Mouse (Mus musculus): ENCODE data around the gene Hmgxb4. TPM values are rescaled to one million over a fixed set of nuclear protein-coding genes. Genes with fewer than 3 reads are reported as not detected.

The Hmgxb4 gene
- polyA plus RNA-seq, 1 experiment = 3.9 TPM

DNA sequence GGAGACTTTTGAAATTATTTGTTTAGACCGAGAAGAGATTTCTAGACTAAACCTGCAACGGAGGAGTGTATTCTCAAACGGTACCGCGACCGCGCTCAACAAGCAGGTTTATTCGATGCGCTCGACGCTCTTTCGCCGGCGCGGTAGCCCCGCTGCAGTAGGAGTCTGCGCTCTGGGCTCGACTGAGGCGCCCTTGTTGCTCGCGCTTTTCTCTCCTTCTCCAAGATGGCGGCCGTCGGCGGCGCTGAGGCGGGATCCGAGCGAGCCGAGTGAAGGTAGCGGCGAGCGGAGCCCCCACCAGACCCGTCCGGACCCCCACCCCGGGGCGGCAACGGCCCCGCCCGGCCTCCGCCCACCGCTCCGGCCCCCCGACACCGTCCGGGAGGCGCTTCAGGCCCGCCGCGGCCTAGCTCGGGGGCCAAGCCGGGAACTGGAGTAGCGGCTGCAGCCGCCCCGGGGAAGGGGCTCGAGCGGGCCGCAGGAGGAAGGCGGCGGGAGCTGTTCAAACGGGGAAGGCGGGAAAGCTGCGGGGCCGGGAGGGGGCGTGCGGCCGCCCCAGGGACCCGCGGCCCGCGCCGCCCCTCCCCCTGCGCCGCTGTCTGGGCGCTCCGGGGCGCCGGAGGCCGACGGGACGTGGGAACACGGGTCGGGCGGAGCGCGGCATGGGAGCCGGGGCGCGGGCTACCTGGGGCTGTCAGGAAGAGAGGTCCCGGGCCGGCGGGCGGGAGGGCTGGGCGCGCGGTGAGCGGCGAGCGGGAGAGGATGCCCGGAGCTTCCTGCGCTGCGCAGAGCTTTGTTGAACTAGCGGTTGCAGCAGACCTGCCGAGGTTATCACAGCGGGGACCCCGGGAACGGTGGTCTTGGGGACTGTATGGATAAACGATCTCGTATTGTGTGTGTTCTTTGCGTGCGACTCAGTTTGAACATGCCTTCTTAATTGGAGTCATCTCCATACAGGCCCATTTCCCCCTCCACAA is 607 bp downstream of the Hmgxb4 start:
- WGBS = under 1% methylated on average over 106 of the region's 111 CpGs
- TF ChIP-seq CTCF (IDR thresholded peaks at IDR 0.05; ENCODE audit: extremely low read depth, insufficient read length, insufficient replicate concordance, low read depth, low read length) (no peak), POLR2A (IDR thresholded peaks at IDR 0.05; ENCODE audit: low read depth, low read length) (peak; percentile 49; the same call in 1 of the 2 replicates)
- Histone ChIP-seq H3K4me3 (ENCODE audit: low read depth, low read length) (peak overlapping the region; percentile 96), H3K27me3 (ENCODE audit: control insufficient read depth, insufficient read depth, low read length) (no peaks in the 10 kb centered on the region), H3K27ac (ENCODE audit: insufficient read depth, low read depth, low read length) (no peak overlapping the region), H3K4me1 (ENCODE audit: control insufficient read depth, insufficient read depth, insufficient read length, low read length) (peaks cover 4% of the 10 kb centered on the region; the same call in 1 of the 2 replicates), H3K36me3 (ENCODE audit: control insufficient read depth, insufficient read depth, low read length) (peaks cover 3% of the 10 kb centered on the region)

DNA sequence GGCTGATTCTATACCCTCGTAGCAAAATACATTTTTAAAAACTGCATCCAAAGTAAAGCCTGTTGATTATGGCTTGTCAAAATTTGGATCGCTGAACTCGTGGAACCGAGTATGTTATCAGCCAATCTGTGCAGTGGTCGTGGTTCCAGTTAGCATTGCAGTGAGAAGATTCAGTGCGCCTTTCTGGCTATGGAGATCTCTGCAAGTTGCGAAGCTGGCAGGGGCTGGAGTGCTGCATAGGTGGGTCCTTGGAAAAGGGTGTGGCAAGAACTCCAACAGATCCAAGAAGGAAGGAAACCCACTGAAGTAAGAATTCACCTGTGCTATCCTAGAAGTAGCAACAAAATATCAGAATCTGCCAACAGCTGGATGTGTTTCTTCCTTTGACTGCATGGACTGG is 1.4 kb downstream of the Hmgxb4 start:
- TF ChIP-seq CTCF (IDR thresholded peaks at IDR 0.05; ENCODE audit: extremely low read depth, insufficient read length, insufficient replicate concordance, low read depth, low read length) (no peak), POLR2A (IDR thresholded peaks at IDR 0.05; ENCODE audit: low read depth, low read length) (no peak)
- 7% methylated on average over 7 of the region's 7 CpGs for WGBS
- Histone ChIP-seq H3K36me3 (ENCODE audit: control insufficient read depth, insufficient read depth, low read length) (peaks cover 10% of the 10 kb centered on the region), H3K4me3 (ENCODE audit: low read depth, low read length) (peak overlapping the region; percentile 40), H3K27me3 (ENCODE audit: control insufficient read depth, insufficient read depth, low read length) (no peaks in the 10 kb centered on the region), H3K4me1 (ENCODE audit: control insufficient read depth, insufficient read depth, insufficient read length, low read length) (peaks cover 4% of the 10 kb centered on the region; the same call in 1 of the 2 replicates), H3K27ac (ENCODE audit: insufficient read depth, low read depth, low read length) (no peak overlapping the region)

DNA sequence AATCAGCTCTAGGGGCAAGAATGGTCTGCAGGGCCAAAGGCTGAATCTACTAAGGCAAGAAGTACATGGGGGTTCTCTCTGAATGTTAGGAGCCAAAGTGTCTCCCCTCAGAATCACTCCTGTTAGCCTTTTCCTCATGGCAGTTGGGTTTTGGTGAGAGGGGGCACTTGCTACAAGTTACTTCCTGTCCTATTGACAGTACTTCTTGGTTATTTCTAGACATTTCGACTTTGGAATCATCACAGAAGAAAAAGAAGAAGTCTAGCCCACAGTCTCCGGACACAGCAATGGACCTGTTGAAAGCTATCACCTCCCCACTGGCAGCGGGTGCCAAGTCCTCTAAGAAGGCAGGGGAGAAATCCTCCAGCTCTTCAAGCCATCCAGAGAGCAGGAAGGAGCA is 7.3 kb downstream of the Hmgxb4 start:
- Histone ChIP-seq H3K4me1 (ENCODE audit: control insufficient read depth, insufficient read depth, insufficient read length, low read length) (no peaks in the 10 kb centered on the region), H3K36me3 (ENCODE audit: control insufficient read depth, insufficient read depth, low read length) (peaks cover 30% of the 10 kb centered on the region), H3K27ac (ENCODE audit: insufficient read depth, low read depth, low read length) (no peak overlapping the region), H3K4me3 (ENCODE audit: low read depth, low read length) (no peak overlapping the region), H3K27me3 (ENCODE audit: control insufficient read depth, insufficient read depth, low read length) (no peaks in the 10 kb centered on the region)
- WGBS = 88% methylated on average over 3 of the region's 3 CpGs
- TF ChIP-seq POLR2A (IDR thresholded peaks at IDR 0.05; ENCODE audit: low read depth, low read length) = no peak
- TF ChIP-seq CTCF (IDR thresholded peaks at IDR 0.05; ENCODE audit: extremely low read depth, insufficient read length, insufficient replicate concordance, low read depth, low read length) = no peak

DNA sequence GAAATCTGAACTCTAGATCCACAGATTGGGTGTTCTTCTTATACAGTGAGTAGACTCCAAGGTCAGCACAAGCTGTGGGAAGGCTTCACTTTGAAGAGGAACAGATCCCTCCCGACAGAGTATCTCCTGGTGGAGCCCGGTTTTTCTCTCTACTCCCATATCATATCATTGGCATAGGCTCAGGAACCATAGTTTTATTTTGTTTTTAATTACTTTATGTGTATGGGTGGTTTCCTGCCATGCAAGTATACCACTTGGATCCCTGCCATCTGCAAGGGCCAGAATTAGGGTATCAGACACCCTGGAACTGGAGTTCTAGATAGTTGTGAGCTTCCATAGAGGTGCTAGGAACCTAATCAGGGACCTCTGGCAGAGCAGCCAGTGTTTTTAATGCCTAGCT is 15.7 kb downstream of the Hmgxb4 start:
- WGBS = 66% methylated on average over 2 of the region's 2 CpGs
- H3K36me3 ChIP-seq (ENCODE audit: control insufficient read depth, insufficient read depth, low read length) = peaks cover 6% of the 10 kb centered on the region; the same call in 1 of the 2 replicates
- TF ChIP-seq CTCF (IDR thresholded peaks at IDR 0.05; ENCODE audit: extremely low read depth, insufficient read length, insufficient replicate concordance, low read depth, low read length) (no peak), POLR2A (IDR thresholded peaks at IDR 0.05; ENCODE audit: low read depth, low read length) (no peak)

DNA sequence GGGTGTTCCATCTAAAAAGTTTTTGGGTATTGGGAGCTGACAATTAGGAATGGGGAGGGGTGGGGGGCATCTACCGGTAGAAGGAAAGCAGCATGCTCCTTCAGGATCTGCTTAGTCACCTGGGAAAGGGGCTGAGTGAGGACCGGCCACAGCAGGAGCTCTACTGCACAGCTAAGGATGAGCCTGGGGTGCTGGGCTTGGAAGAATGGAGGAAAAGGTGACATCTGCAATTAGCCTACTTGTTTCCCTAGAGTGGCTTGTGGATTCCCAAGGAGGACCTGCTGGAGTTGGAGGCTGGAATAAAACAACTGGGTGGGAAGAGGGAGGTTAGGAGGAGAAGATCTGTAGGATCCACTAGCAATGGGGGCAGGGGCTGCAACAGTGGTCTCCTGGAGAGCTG is 20.4 kb downstream of the Hmgxb4 start:
- H3K4me3 ChIP-seq (ENCODE audit: low read depth, low read length) = no peak overlapping the region
- H3K36me3 ChIP-seq (ENCODE audit: control insufficient read depth, insufficient read depth, low read length) = peaks cover 2% of the 10 kb centered on the region; the same call in 1 of the 2 replicates
- 67% methylated on average over 2 of the region's 2 CpGs for WGBS
- TF ChIP-seq CTCF (IDR thresholded peaks at IDR 0.05; ENCODE audit: extremely low read depth, insufficient read length, insufficient replicate concordance, low read depth, low read length) (no peak), POLR2A (IDR thresholded peaks at IDR 0.05; ENCODE audit: low read depth, low read length) (no peak)
- no peaks in the 10 kb centered on the region for H3K27me3 ChIP-seq (ENCODE audit: control insufficient read depth, insufficient read depth, low read length)
- no peaks in the 10 kb centered on the region for H3K4me1 ChIP-seq (ENCODE audit: control insufficient read depth, insufficient read depth, insufficient read length, low read length)
- no peak overlapping the region for H3K27ac ChIP-seq (ENCODE audit: insufficient read depth, low read depth, low read length)

More for the DNA sequence above, 15.7 kb downstream of the Hmgxb4 start:
- H3K4me3 ChIP-seq (ENCODE audit: low read depth, low read length) = no peak overlapping the region
- H3K27ac ChIP-seq (ENCODE audit: insufficient read depth, low read depth, low read length) = no peak overlapping the region
- no peaks in the 10 kb centered on the region for H3K4me1 ChIP-seq (ENCODE audit: control insufficient read depth, insufficient read depth, insufficient read length, low read length)
- H3K27me3 ChIP-seq (ENCODE audit: control insufficient read depth, insufficient read depth, low read length) = no peaks in the 10 kb centered on the region

DNA sequence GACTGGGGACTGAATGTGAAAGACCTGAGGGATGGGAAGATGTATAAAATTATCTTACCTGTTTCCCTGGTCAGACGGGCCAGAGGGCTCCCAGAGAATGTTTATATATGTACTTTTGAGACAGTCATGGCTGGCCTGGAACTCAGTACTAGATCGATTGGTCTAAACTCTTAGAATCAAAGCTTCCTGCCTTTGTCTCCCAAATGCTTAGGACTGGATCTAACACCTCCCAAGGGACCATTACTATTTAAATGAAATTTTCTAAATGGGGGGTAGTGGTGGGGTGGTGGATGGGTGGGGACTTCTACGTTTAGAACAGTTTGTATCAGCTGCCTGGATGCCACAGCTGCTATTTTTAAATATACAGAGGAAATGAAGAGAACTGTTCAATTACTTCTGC is 20.8 kb downstream of the Hmgxb4 start:
- H3K4me3 ChIP-seq (ENCODE audit: low read depth, low read length) = no peak overlapping the region
- no peaks in the 10 kb centered on the region for H3K4me1 ChIP-seq (ENCODE audit: control insufficient read depth, insufficient read depth, insufficient read length, low read length)
- H3K36me3 ChIP-seq (ENCODE audit: control insufficient read depth, insufficient read depth, low read length) = peaks cover 1% of the 10 kb centered on the region; the same call in 1 of the 2 replicates
- H3K27ac ChIP-seq (ENCODE audit: insufficient read depth, low read depth, low read length) = no peak overlapping the region
- no peaks in the 10 kb centered on the region for H3K27me3 ChIP-seq (ENCODE audit: control insufficient read depth, insufficient read depth, low read length)
- no peak for TF ChIP-seq CTCF (IDR thresholded peaks at IDR 0.05; ENCODE audit: extremely low read depth, insufficient read length, insufficient replicate concordance, low read depth, low read length)
- no peak for TF ChIP-seq POLR2A (IDR thresholded peaks at IDR 0.05; ENCODE audit: low read depth, low read length)
- 73% methylated on average over 3 of the region's 3 CpGs for WGBS

DNA sequence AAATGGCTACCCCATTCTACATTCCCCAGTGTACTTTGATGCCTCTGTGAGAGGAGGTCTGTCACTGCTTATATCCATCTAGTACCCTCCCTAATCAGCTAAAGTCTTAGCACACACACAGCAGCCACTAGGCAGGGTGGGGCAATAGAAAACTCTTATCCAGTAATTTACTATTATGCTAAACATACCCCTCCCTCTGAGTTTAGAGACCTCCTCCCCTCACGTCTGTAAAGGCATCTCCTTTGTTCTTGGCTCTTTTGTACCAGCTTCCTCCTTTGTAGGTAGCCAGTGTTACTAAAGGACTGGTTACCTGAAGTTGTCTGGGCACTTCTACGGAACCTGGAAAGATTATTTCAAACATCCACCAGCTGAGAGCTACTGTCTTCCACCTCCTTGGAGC is 22.8 kb downstream of the Hmgxb4 start:
- Histone ChIP-seq H3K4me1 (ENCODE audit: control insufficient read depth, insufficient read depth, insufficient read length, low read length) (no peaks in the 10 kb centered on the region), H3K36me3 (ENCODE audit: control insufficient read depth, insufficient read depth, low read length) (0 out of 2 replicates have a peak, but pooled peaks cover 3% of the 10 kb centered on the region), H3K27me3 (ENCODE audit: control insufficient read depth, insufficient read depth, low read length) (no peaks in the 10 kb centered on the region), H3K27ac (ENCODE audit: insufficient read depth, low read depth, low read length) (no peak overlapping the region), H3K4me3 (ENCODE audit: low read depth, low read length) (no peak overlapping the region)
- 60% methylated on average over 2 of the region's 2 CpGs for WGBS
- no peak for TF ChIP-seq POLR2A (IDR thresholded peaks at IDR 0.05; ENCODE audit: low read depth, low read length)
- TF ChIP-seq CTCF (IDR thresholded peaks at IDR 0.05; ENCODE audit: extremely low read depth, insufficient read length, insufficient replicate concordance, low read depth, low read length) = no peak
